Mouse (Mus musculus): ENCODE results near the gene Ntn3. TPM values are rescaled to one million over a fixed set of nuclear protein-coding genes. Genes with fewer than 3 reads are reported as not detected.
A peak's percentile ranks its signal among the peaks of the same experiment; 100 is the strongest.

Gene Ntn3
- polyA plus RNA-seq, 1 experiment from 2014 or later = 3.0 TPM

- 5% methylated on average over 61 of the region's 62 CpGs for WGBS
- peak; percentile 23; the same call in 1 of the 2 replicates for ATAC-seq (ENCODE audit: low FRiP score)
Observed at GRCm38 (mm10) chr17:24206451-24207351, 2.6 kb downstream of the Ntn3 start.

DNA sequence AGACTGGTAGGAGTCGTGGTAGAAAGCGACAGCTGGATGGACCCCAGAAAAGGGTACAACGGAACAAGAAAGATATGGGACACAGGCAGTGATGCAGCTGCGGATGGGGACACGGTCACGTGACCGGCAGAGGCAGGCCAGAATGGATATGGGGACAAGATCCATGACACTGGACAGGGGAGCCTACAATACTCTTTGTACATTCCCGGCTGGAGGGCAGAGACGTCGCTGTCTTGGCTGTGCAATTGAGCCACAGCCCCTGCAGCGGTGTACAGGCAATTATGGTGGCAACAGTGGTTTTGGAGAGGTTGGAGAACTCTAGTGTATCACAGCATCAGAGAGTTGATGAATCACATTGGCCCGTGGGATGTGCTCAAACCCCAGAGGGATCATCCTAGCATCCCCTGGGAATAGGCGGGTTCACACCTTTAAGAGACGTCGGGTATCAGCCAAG is 3.4 kb downstream of the Ntn3 start:
- Histone ChIP-seq H3K9me3 (ENCODE audit: control insufficient read depth, low read length) (no peaks in the 10 kb centered on the region), H3K27me3 (ENCODE audit: control insufficient read depth, insufficient read depth, low read length) (peaks cover 30% of the 10 kb centered on the region), H3K4me3 (ENCODE audit: low read depth, low read length) (peak overlapping the region; percentile 62), H3K27ac (ENCODE audit: low read depth, low read length) (peak overlapping the region; percentile 54; the same call in 1 of the 2 replicates), H3K36me3 (ENCODE audit: control insufficient read depth, insufficient read depth, low read length) (no peaks in the 10 kb centered on the region), H3K9ac (ENCODE audit: low read length) (peak overlapping the region; percentile 78), H3K4me2 (peak overlapping the region; percentile 94), H3K4me1 (ENCODE audit: control insufficient read depth, insufficient read depth, low read length) (peaks cover 57% of the 10 kb centered on the region)
- peak; percentile 95 for DNase-seq (ENCODE audit: low spot score, missing footprints)
- 7% methylated on average over 15 of the region's 15 CpGs for WGBS
- peak; percentile 20; the same call in 1 of the 2 replicates for ATAC-seq (ENCODE audit: low FRiP score)

More at GRCm38 (mm10) chr17:24206451-24207351, 2.6 kb downstream of the Ntn3 start:
- Histone ChIP-seq H3K9me3 (ENCODE audit: control insufficient read depth, low read length) (no peaks in the 10 kb centered on the region), H3K27ac (ENCODE audit: low read depth, low read length) (no peak overlapping the region), H3K4me1 (ENCODE audit: control insufficient read depth, insufficient read depth, low read length) (peaks cover 65% of the 10 kb centered on the region), H3K27me3 (ENCODE audit: control insufficient read depth, insufficient read depth, low read length) (peaks cover 34% of the 10 kb centered on the region), H3K36me3 (ENCODE audit: control insufficient read depth, insufficient read depth, low read length) (no peaks in the 10 kb centered on the region), H3K4me3 (ENCODE audit: low read depth, low read length) (peak overlapping the region; percentile 33), H3K9ac (ENCODE audit: low read length) (peak overlapping the region; percentile 78), H3K4me2 (peak overlapping the region; percentile 94)
- DNase-seq (ENCODE audit: low spot score, missing footprints) = peak; percentile 95

DNA sequence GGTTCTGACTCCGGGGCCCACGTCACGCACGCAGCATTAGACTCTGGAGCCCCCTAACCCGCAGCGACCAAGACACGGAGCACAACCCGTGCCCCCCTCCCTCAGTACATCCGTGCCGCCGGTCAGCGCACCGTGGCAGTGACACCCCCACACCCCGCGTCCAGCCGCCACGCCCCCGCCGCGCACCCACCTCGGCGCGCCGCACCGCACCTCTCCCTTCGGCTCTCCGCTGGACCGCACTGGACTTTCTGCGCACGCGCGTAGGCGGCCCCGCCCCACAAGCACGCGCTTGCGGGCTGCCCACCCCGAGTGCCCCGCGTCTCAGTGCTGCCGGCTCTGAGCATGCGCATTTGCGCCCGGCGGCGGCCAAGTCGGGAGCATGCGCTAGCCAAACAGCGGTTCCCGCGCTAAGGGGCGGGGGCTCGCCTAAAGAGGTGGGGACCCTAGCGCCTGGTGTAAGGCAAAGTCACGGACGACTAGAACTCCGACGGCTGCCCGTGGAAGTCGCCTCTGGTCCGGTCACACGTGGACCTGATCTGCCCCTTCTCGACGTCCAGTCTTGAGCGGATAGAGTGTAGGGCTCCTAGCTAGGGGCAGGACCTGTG is 3.9 kb downstream of the Ntn3 start, which contains the start of gene Tbc1d24:
Gene Tbc1d24, minus strand, starts transcription at position 279 of the 605 bp plus-strand sequence.
- Histone ChIP-seq H3K4me1 (ENCODE audit: control insufficient read depth, insufficient read depth, low read length) (peaks cover 53% of the 10 kb centered on the region), H3K27ac (ENCODE audit: low read depth, low read length) (peak within 1 kb of the TSS; percentile 54; the same call in 1 of the 2 replicates), H3K4me3 (ENCODE audit: low read depth, low read length) (peak within 1 kb of the TSS; percentile 62), H3K36me3 (ENCODE audit: control insufficient read depth, insufficient read depth, low read length) (no peaks in the 10 kb centered on the region), H3K4me2 (peak within 1 kb of the TSS; percentile 94), H3K9me3 (ENCODE audit: control insufficient read depth, low read length) (no peaks in the 10 kb centered on the region), H3K27me3 (ENCODE audit: control insufficient read depth, insufficient read depth, low read length) (peaks cover 26% of the 10 kb centered on the region), H3K9ac (ENCODE audit: low read length) (peak within 1 kb of the TSS; percentile 78)
- ATAC-seq (ENCODE audit: low FRiP score) (peak; percentile 75), DNase-seq (ENCODE audit: low spot score, missing footprints) (peak; percentile 100)
- under 1% methylated on average over 62 of the region's 65 CpGs for WGBS

GRCm38 (mm10) chr17:24204846-24205245 is 4.5 kb downstream of the Ntn3 start:
- H3K27me3 ChIP-seq (ENCODE audit: control insufficient read depth, insufficient read depth, low read length) = peaks cover 23% of the 10 kb centered on the region
- no peaks in the 10 kb centered on the region for H3K36me3 ChIP-seq (ENCODE audit: control insufficient read depth, insufficient read depth, low read length)
- no peaks in the 10 kb centered on the region for H3K9me3 ChIP-seq (ENCODE audit: control insufficient read depth, low read length)
- H3K27ac ChIP-seq (ENCODE audit: low read depth, low read length) = no peak overlapping the region
- H3K4me1 ChIP-seq (ENCODE audit: control insufficient read depth, insufficient read depth, low read length) = peaks cover 53% of the 10 kb centered on the region
- no peak for DNase-seq (ENCODE audit: low spot score, missing footprints)
- H3K4me3 ChIP-seq (ENCODE audit: low read depth, low read length) = peak overlapping the region; percentile 62
- H3K9ac ChIP-seq (ENCODE audit: low read length) = peak overlapping the region; percentile 78
- no peak for ATAC-seq (ENCODE audit: low FRiP score)
- H3K4me2 ChIP-seq = peak overlapping the region; percentile 94
- 14% methylated on average over 7 of the region's 7 CpGs for WGBS

DNA sequence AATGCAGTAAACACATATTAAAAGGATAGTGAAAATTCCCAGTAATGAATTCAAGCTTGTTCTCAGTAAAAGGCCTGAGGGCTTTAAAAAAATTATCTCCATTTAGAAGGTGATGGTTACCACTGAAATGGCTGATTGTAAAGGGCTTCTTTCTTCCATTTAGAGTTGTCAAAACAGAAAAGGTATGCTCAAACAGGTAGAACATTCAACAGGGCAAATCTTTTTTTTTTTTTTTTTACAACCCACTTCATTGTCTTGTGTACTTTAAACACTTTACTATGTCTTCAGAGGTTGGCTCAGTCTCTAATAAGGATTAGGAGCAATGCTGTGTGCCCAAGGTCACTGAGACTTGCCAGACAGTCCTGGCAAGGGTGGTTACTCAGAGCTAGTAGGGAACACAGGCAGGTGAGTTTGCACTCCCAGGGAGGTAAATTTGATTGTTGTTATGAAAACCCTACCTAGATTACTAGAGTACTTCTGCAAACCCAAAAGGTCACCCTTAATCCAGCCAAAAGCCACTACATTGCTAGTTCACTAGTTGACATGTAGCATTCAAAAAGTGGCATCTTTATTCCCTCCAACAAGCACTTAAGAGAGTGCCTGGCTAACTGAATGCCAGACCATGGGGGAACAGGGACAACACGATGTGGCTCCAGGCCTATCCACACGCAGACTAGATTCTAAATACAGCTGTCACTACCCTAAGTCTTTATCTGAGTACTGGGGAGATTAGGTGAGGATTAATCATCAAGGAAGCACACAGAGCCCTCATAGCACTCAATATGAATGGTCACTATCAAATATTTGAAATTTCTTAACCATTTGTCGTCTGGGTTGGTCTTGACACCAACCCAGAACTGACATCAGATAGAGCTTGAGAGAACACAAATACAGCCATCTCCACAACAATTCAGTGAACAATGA is 5.5 kb downstream of the Ntn3 start:
- Histone ChIP-seq H3K36me3 (ENCODE audit: control insufficient read depth, insufficient read depth, low read length) (no peaks in the 10 kb centered on the region), H3K4me1 (ENCODE audit: control insufficient read depth, insufficient read depth, low read length) (peaks cover 46% of the 10 kb centered on the region), H3K4me3 (ENCODE audit: low read depth, low read length) (no peak overlapping the region), H3K27me3 (ENCODE audit: control insufficient read depth, insufficient read depth, low read length) (peaks cover 23% of the 10 kb centered on the region), H3K9ac (ENCODE audit: low read length) (no peak overlapping the region), H3K4me2 (peak overlapping the region; percentile 94), H3K27ac (ENCODE audit: low read depth, low read length) (no peak overlapping the region), H3K9me3 (ENCODE audit: control insufficient read depth, low read length) (no peaks in the 10 kb centered on the region)
- ATAC-seq (ENCODE audit: low FRiP score) = no peak
- DNase-seq (ENCODE audit: low spot score, missing footprints) = no peak
- WGBS = 72% methylated on average over 3 of the region's 3 CpGs

- peaks cover 38% of the 10 kb centered on the region for H3K4me1 ChIP-seq (ENCODE audit: control insufficient read depth, insufficient read depth, low read length)
- H3K36me3 ChIP-seq (ENCODE audit: control insufficient read depth, insufficient read depth, low read length) = no peaks in the 10 kb centered on the region
- H3K9ac ChIP-seq (ENCODE audit: low read length) = no peak overlapping the region
- peak overlapping the region; percentile 2 for H3K27ac ChIP-seq (ENCODE audit: low read depth, low read length)
- WGBS = 36% methylated on average over 4 of the region's 4 CpGs
- H3K27me3 ChIP-seq (ENCODE audit: control insufficient read depth, insufficient read depth, low read length) = peaks cover 19% of the 10 kb centered on the region
- H3K4me2 ChIP-seq = no peak overlapping the region
- ATAC-seq (ENCODE audit: low FRiP score) = no peak
- DNase-seq (ENCODE audit: low spot score, missing footprints) = no peak
- H3K9me3 ChIP-seq (ENCODE audit: control insufficient read depth, low read length) = no peaks in the 10 kb centered on the region
- H3K4me3 ChIP-seq (ENCODE audit: low read depth, low read length) = no peak overlapping the region
Observed at GRCm38 (mm10) chr17:24203068-24203467, 6.3 kb downstream of the Ntn3 start.

DNA sequence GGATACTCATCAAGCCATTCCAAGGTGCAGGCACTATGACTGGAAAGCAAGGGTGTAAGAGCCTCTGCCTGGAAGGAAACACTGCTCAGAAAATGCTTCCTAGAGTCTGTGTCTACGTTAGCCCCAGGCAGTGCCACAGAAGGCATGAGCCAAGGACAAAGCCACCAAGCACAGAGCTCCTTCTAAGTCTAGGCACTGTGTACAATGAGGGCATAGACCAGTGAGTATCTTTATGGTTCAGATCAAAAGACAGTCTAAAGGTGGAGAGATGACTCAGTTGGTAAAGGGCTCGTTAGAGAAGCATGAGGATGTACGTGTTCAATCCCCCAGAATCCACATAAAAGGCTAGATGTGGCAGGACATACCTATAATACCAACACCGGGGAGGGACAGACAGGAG is 8.2 kb downstream of the Ntn3 start:
- Histone ChIP-seq H3K4me1 (ENCODE audit: control insufficient read depth, insufficient read depth, low read length) (peaks cover 21% of the 10 kb centered on the region), H3K36me3 (ENCODE audit: control insufficient read depth, insufficient read depth, low read length) (no peaks in the 10 kb centered on the region), H3K4me2 (no peak overlapping the region), H3K27ac (ENCODE audit: low read depth, low read length) (no peak overlapping the region), H3K4me3 (ENCODE audit: low read depth, low read length) (no peak overlapping the region), H3K9ac (ENCODE audit: low read length) (no peak overlapping the region), H3K27me3 (ENCODE audit: control insufficient read depth, insufficient read depth, low read length) (peaks cover 3% of the 10 kb centered on the region), H3K9me3 (ENCODE audit: control insufficient read depth, low read length) (no peaks in the 10 kb centered on the region)
- DNase-seq (ENCODE audit: low spot score, missing footprints) (no peak), ATAC-seq (ENCODE audit: low FRiP score) (no peak)
- 83% methylated on average over 4 of the region's 4 CpGs for WGBS

DNA sequence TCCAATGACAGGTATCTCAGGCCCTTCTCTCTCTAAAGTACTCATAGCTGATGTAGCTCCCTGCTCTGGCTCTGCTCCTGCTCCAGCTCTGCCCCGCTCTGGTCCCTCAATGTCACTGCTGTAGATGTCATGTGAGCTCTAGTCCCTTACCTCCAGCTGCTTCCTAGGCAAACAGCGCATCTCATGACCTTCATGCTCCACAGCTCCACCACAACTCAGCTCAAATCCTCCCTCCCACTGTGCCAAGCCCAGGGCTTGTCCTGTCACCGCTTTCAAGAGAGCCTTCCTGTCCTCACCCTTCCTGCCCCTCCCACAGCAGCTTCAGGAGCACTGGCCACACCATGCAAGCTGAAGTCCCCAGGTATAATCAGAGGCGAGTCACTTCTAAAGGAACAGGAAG is 9.6 kb downstream of the Ntn3 start:
- no peak overlapping the region for H3K4me3 ChIP-seq (ENCODE audit: low read depth, low read length)
- no peak overlapping the region for H3K4me2 ChIP-seq
- no peak overlapping the region for H3K27ac ChIP-seq (ENCODE audit: low read depth, low read length)
- no peaks in the 10 kb centered on the region for H3K9me3 ChIP-seq (ENCODE audit: control insufficient read depth, low read length)
- ATAC-seq (ENCODE audit: low FRiP score) (no peak), DNase-seq (ENCODE audit: low spot score, missing footprints) (no peak)
- H3K36me3 ChIP-seq (ENCODE audit: control insufficient read depth, insufficient read depth, low read length) = no peaks in the 10 kb centered on the region
- peaks cover 13% of the 10 kb centered on the region for H3K4me1 ChIP-seq (ENCODE audit: control insufficient read depth, insufficient read depth, low read length)
- 68% methylated on average over 4 of the region's 4 CpGs for WGBS
- no peak overlapping the region for H3K9ac ChIP-seq (ENCODE audit: low read length)
- no peaks in the 10 kb centered on the region for H3K27me3 ChIP-seq (ENCODE audit: control insufficient read depth, insufficient read depth, low read length)

All from midbrain, embryonic 11.5 days (tissue).